Mouse (Mus musculus) adrenal gland, postnatal 10 days (tissue): ENCODE measurements around the gene Asphd1. TPM values are rescaled to one million over a fixed set of nuclear protein-coding genes. Genes with fewer than 3 reads are reported as not detected.

Source experiments
- DNase-seq: peaks from one replicate; pipeline ENCODE4 v3.0.0; 2021; ENCODE audit warnings: mixed read lengths
- long read RNA-seq, 2 experiments: library from polyadenylated mRNA; stranded (forward); transcript quantifications; one replicate each; pipeline ENCODE4 v2.0.0; 2021
- total RNA-seq, 2 experiments: library from RNA; stranded (reverse); gene quantifications; 2 replicates each; pipeline ENCODE4 v1.2.3; 2021

The Asphd1 gene
- total RNA-seq: 1 to 10 TPM; 1.9 to 2.0 TPM
- long read RNA-seq, experiment 1, partial matches to known transcripts: 0 of 3 reads
- long read RNA-seq, experiment 1, other reads (novel, unspliced or antisense): 2 of 3 reads
- long read RNA-seq, experiment 2, partial matches to known transcripts: 0 of 1 reads
- long read RNA-seq, experiment 2, other reads (novel, unspliced or antisense): 0 of 1 reads

GRCm38 (mm10) chr7:126949403-126949792 is at the start of gene Asphd1:
Gene Asphd1 (minus strand): TSS chr7:126949582.
- no peak for DNase-seq

GRCm38 (mm10) chr7:126996449-126996848 is 47.1 kb upstream of the Asphd1 start:
- DNase-seq: no peak

GRCm38 (mm10) chr7:126988816-126989215 is 39.4 kb upstream of the Asphd1 start:
- DNase-seq: no peak

GRCm38 (mm10) chr7:126986319-126986718 is 36.9 kb upstream of the Asphd1 start:
- DNase-seq: peak; percentile 52

- DNase-seq: no peak
Measured at GRCm38 (mm10) chr7:126984667-126985444, 35.5 kb upstream of the Asphd1 start.

GRCm38 (mm10) chr7:126983113-126983512 is 33.7 kb upstream of the Asphd1 start:
- DNase-seq: no peak

- DNase-seq: no peak
Measured at GRCm38 (mm10) chr7:126982054-126982453, 32.7 kb upstream of the Asphd1 start.

GRCm38 (mm10) chr7:126981601-126982000 is 32.2 kb upstream of the Asphd1 start:
- no peak for DNase-seq

- no peak for DNase-seq
Measured at GRCm38 (mm10) chr7:126978841-126979240, 29.5 kb upstream of the Asphd1 start.

- DNase-seq: no peak
Measured at GRCm38 (mm10) chr7:126976878-126977459, 27.6 kb upstream of the Asphd1 start.

GRCm38 (mm10) chr7:126975950-126976866 is 26.8 kb upstream of the Asphd1 start, which contains the start of gene Cdiptos:
Gene Cdiptos (minus strand): TSS chr7:126976098.
- peak; percentile 98 for DNase-seq

GRCm38 (mm10) chr7:126975893-126975949 is 26.3 kb upstream of the Asphd1 start, which contains the start of gene Cdipt:
Gene Cdipt (plus strand): TSS chr7:126975914.
- DNase-seq: no peak

GRCm38 (mm10) chr7:126975493-126975892 is 26.1 kb upstream of the Asphd1 start:
- peak; percentile 50 for DNase-seq

GRCm38 (mm10) chr7:126967361-126967760 is 18.0 kb upstream of the Asphd1 start:
- DNase-seq: peak; percentile 51

GRCm38 (mm10) chr7:126965568-126965967 is 16.2 kb upstream of the Asphd1 start:
- DNase-seq: peak; percentile 38

- peak; percentile 68 for DNase-seq
Measured at GRCm38 (mm10) chr7:126963548-126964286, 14.3 kb upstream of the Asphd1 start.

GRCm38 (mm10) chr7:126961965-126962364 is 12.6 kb upstream of the Asphd1 start:
- DNase-seq: no peak

- no peak for DNase-seq
Measured at GRCm38 (mm10) chr7:126961095-126961494, 11.7 kb upstream of the Asphd1 start.

- no peak for DNase-seq
Measured at GRCm38 (mm10) chr7:126959780-126960179, 10.4 kb upstream of the Asphd1 start.

- no peak for DNase-seq
Measured at GRCm38 (mm10) chr7:126955125-126955524, 5.7 kb upstream of the Asphd1 start.

- no peak for DNase-seq
Measured at GRCm38 (mm10) chr7:126952646-126953045, 3.3 kb upstream of the Asphd1 start.

- DNase-seq: no peak
Measured at GRCm38 (mm10) chr7:126951741-126952140, 2.4 kb upstream of the Asphd1 start.
